Mouse (Mus musculus) Patski (cell line): ENCODE results near the gene Gm45140. TPM values are rescaled to one million over a fixed set of nuclear protein-coding genes. Genes with fewer than 3 reads are reported as not detected.

ENCODE experiments used
- ATAC-seq: fragments of 100-300 bp; one replicate; pipeline ENCODE4 v1.8.0; 2021
- CTCF ChIA-PET: fragments of 350-600 bp; sonication (Branson Sonifier 250); formaldehyde crosslinking; loops from one replicate; lab custom pipeline; 2022; ENCODE audit warnings: inconsistent platforms; lab: Charles Lee
- POLR2A ChIA-PET: fragments of 350-600 bp; sonication (Branson Sonifier 250); formaldehyde crosslinking; loops from one replicate; lab custom pipeline; 2022; ENCODE audit warnings: antibody characterized with exemption, inconsistent platforms; lab: Charles Lee
- DNase-seq: peaks from one replicate; pipeline ENCODE4 v3.0.0-alpha.2; 2011; ENCODE audit warnings: low read depth, low spot score
- H3K27me3 ChIP-seq: fragments of 371-371 bp; one replicate; pipeline ENCODE4 v1.5.1; 2021
- CTCF ChIP-seq: fragments of 100-300 bp; IDR thresholded peaks from one replicate; pipeline ENCODE4 v1.5.1; 2021
- in situ Hi-C: fragments of 300-500 bp; cut with MboI; formaldehyde crosslinking; loops from 3 replicates; pipeline ENCODE4 v1.11.1; 2018; ENCODE audit warnings: low pct_unique_long_range_greater_than_20kb, mixed read lengths
- polyA plus RNA-seq: library from polyadenylated mRNA; unstranded; gene quantifications from one replicate; pipeline ENCODE4 v1.2.3, GENCODE M21; 2021

Gene Gm45140
- polyA plus RNA-seq, 1 experiment from 2014 or later = 11.2 TPM

- in situ Hi-C loops = no loop called here
Observed at GRCm38 (mm10) chr6:87870440-87870839, 34.8 kb upstream of the Gm45140 start.

GRCm38 (mm10) chr6:87868871-87869506 lies 33.4 kb upstream of the Gm45140 start:
- H3K27me3 ChIP-seq = no peaks in the 10 kb centered on the region
- POLR2A ChIA-PET = interaction anchor here (0.9 kb wide), 1 partner anchor 18 kb away, joined by 3 read pairs; no protein-coding TSS in a partner anchor
- DNase-seq = peak; percentile 83
- in situ Hi-C loops = no loop called here
- CTCF ChIA-PET = interaction anchor here (1.3 kb wide), 1 partner anchor 18 kb away, joined by 4 read pairs; no protein-coding TSS in a partner anchor
- no peak for TF ChIP-seq CTCF
- ATAC-seq = peak; percentile 93

More at GRCm38 (mm10) chr6:87870440-87870839, 34.8 kb upstream of the Gm45140 start:
- ATAC-seq (no peak), DNase-seq (no peak)
- TF ChIP-seq CTCF = no peak
- H3K27me3 ChIP-seq = no peaks in the 10 kb centered on the region
- ChIA-PET CTCF (no interaction called here), POLR2A (no interaction called here)

GRCm38 (mm10) chr6:87867256-87867655 lies 31.7 kb upstream of the Gm45140 start:
- in situ Hi-C loops = no loop called here
- ChIA-PET POLR2A (no interaction called here), CTCF (no interaction called here)
- H3K27me3 ChIP-seq = no peaks in the 10 kb centered on the region
- ATAC-seq (no peak), DNase-seq (no peak)
- no peak for TF ChIP-seq CTCF

- no peaks in the 10 kb centered on the region for H3K27me3 ChIP-seq
- ChIA-PET POLR2A (no interaction called here), CTCF (no interaction called here)
- DNase-seq (no peak), ATAC-seq (no peak)
- in situ Hi-C loops = no loop called here
- no peak for TF ChIP-seq CTCF
Observed at GRCm38 (mm10) chr6:87866211-87866610, 30.6 kb upstream of the Gm45140 start.

GRCm38 (mm10) chr6:87857071-87857470 lies 21.5 kb upstream of the Gm45140 start:
- peak; percentile 54 for ATAC-seq
- POLR2A ChIA-PET = interaction anchor here (1.0 kb wide), 1 partner anchor 19 kb away, joined by 3 read pairs; the partner anchor contains the start of gene Isy1
- H3K27me3 ChIP-seq = no peaks in the 10 kb centered on the region
- no peak for TF ChIP-seq CTCF
- DNase-seq = no peak
- in situ Hi-C loops = no loop called here
- CTCF ChIA-PET = interaction anchor here (1.1 to 1.4 kb wide), 2 partner anchors 22 to 30 kb away, joined by 3 to 4 read pairs; partner anchors contain the start of gene Gm45140

GRCm38 (mm10) chr6:87853446-87853845 lies 17.9 kb upstream of the Gm45140 start:
- TF ChIP-seq CTCF = no peak
- in situ Hi-C loops = loop anchor here (5.0 kb wide), 1 partner anchor 34 kb away; the partner anchor contains the start of gene Copg1

GRCm38 (mm10) chr6:87851871-87852270 lies 16.3 kb upstream of the Gm45140 start:
- CTCF ChIA-PET = no interaction called here
- POLR2A ChIA-PET = no interaction called here
- no peak for TF ChIP-seq CTCF
- H3K27me3 ChIP-seq = no peaks in the 10 kb centered on the region
- ATAC-seq (no peak), DNase-seq (no peak)
- in situ Hi-C loops = loop anchor here (5.0 kb wide), 1 partner anchor 35 kb away; the partner anchor contains the start of gene Copg1

More at GRCm38 (mm10) chr6:87853446-87853845, 17.9 kb upstream of the Gm45140 start:
- ATAC-seq = no peak
- ChIA-PET CTCF (no interaction called here), POLR2A (no interaction called here)
- no peaks in the 10 kb centered on the region for H3K27me3 ChIP-seq
- no peak for DNase-seq

GRCm38 (mm10) chr6:87850900-87851614 lies 15.5 kb upstream of the Gm45140 start, which contains the start of gene Cnbp:
Gene Cnbp (minus strand): TSS chr6:87851106.
- POLR2A ChIA-PET = no interaction called here
- no peak for TF ChIP-seq CTCF
- in situ Hi-C loops = loop anchor here (5.0 kb wide), 1 partner anchor 36 kb away; the partner anchor contains the start of gene Copg1
- DNase-seq (peak; percentile 74), ATAC-seq (peak; percentile 98)
- H3K27me3 ChIP-seq = no peaks in the 10 kb centered on the region
- CTCF ChIA-PET = no interaction called here

- CTCF ChIA-PET = no interaction called here
- H3K27me3 ChIP-seq = no peaks in the 10 kb centered on the region
- POLR2A ChIA-PET = interaction anchor here (0.6 to 1.2 kb wide), 2 partner anchors 37 to 119 kb away, joined by 3 to 4 read pairs; partner anchors contain the start of gene Copg1
Observed at GRCm38 (mm10) chr6:87850155-87850899, 14.7 kb upstream of the Gm45140 start.

GRCm38 (mm10) chr6:87849780-87850154 lies 14.2 kb upstream of the Gm45140 start:
- DNase-seq = no peak
- no peak for ATAC-seq
- no peak for TF ChIP-seq CTCF
- CTCF ChIA-PET = interaction anchor here (1.0 kb wide), 1 partner anchor 37 kb away, joined by 3 read pairs; the partner anchor contains the start of gene Copg1
- POLR2A ChIA-PET = interaction anchor here (1.2 kb wide), 1 partner anchor 37 kb away, joined by 3 read pairs; the partner anchor contains the start of gene Copg1
- H3K27me3 ChIP-seq = no peaks in the 10 kb centered on the region
- in situ Hi-C loops = loop anchor here (5.0 kb wide), 1 partner anchor 38 kb away; the partner anchor contains the start of gene Copg1

More at GRCm38 (mm10) chr6:87850155-87850899, 14.7 kb upstream of the Gm45140 start:
- TF ChIP-seq CTCF = no peak
- in situ Hi-C loops = loop anchor here (5.0 kb wide), 1 partner anchor 37 kb away; the partner anchor contains the start of gene Copg1
- ATAC-seq (peak; percentile 63), DNase-seq (no peak)
